Mouse (Mus musculus) bone marrow, adult 2 months (tissue): ENCODE data around the gene Prima1. TPM values are rescaled to one million over a fixed set of nuclear protein-coding genes. Genes with fewer than 3 reads are reported as not detected.

ENCODE experiments used
- H3K27ac ChIP-seq: fragments of 200-500 bp; 2 replicates; pipeline ENCODE4 v1.5.1; 2012; ENCODE audit warnings: low read depth, mild to moderate bottlenecking, control low read depth, inconsistent platforms, low read length; ENCODE audit not compliant: control insufficient read depth, poor library complexity, insufficient read depth
- H3K4me1 ChIP-seq: fragments of 200-500 bp; 2 replicates; pipeline ENCODE4 v1.6.1; 2011; ENCODE audit warnings: low read length; ENCODE audit not compliant: control insufficient read depth, insufficient read depth
- H3K4me3 ChIP-seq: fragments of 200-500 bp; replicated peaks from 2 replicates; pipeline ENCODE3; 2011; ENCODE audit warnings: mild to moderate bottlenecking, low read depth, low read length, control low read depth; ENCODE audit not compliant: control insufficient read depth
- CTCF ChIP-seq: fragments of 200-500 bp; IDR thresholded peaks from 2 replicates; pipeline ENCODE4 v1.5.1; 2011; ENCODE audit warnings: low read length, control low read depth; ENCODE audit not compliant: control insufficient read depth, insufficient read depth
- POLR2A ChIP-seq: fragments of 200-500 bp; IDR thresholded peaks from 2 replicates; pipeline ENCODE4 v1.6.1; 2011; ENCODE audit warnings: low read depth, mild to moderate bottlenecking, control low read depth, low read length, borderline replicate concordance; ENCODE audit not compliant: control insufficient read depth
- WGBS: fragments of 180-500 bp; shearing (Covaris S2); methylation state at CpG from one replicate; pipeline ENCODE4 v1.1.7; 2018; 5-methylcytosine and 5-hydroxymethylcytosine counted together
- polyA plus RNA-seq: library from polyadenylated mRNA; stranded (reverse); fragments of >200 nt; gene quantifications from 2 replicates; pipeline ENCODE4 v1.2.4, GENCODE M21; 2011; ENCODE audit warnings: low replicate concordance; ENCODE audit not compliant: missing spikeins, insufficient read depth, insufficient read length

The Prima1 gene
- polyA plus RNA-seq, 1 experiment: not detected

- Histone ChIP-seq H3K4me1 (no peaks in the 10 kb centered on the region), H3K27ac (no peak overlapping the region), H3K4me3 (no peak overlapping the region)
- no peak for TF ChIP-seq POLR2A
- no peak for TF ChIP-seq CTCF
- WGBS: 85% methylated on average over 2 of the region's 2 CpGs
These were observed 27.2 kb downstream of the Prima1 start for GRCm38 (mm10) chr12:103214797-103215196.

GRCm38 (mm10) chr12:103214270-103214669, 27.7 kb downstream of the Prima1 start:
- no peak overlapping the region for H3K27ac ChIP-seq
- TF ChIP-seq CTCF (no peak), POLR2A (no peak)
- no peaks in the 10 kb centered on the region for H3K4me1 ChIP-seq
- 66% methylated on average over 10 of the region's 10 CpGs for WGBS
- H3K4me3 ChIP-seq: no peak overlapping the region

DNA sequence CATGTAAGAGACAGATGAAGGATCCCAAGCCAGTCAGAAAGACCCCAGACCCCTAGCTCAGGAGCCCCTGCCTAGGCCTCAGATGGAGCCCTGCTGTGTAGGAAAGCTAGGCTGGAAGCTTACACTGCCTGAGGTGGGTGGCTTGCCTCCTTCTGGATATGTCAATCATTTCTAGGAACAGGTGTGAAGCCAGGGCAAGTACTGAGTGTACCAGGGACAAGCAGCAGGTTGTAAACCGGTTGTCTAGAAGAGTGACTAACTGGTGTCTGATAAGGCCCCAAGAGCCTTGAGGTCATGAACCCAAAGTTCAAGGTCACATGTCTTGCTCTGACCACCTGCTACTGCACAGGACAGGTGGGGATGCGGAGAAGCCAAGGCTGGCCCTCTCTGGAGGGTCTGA, 28.4 kb downstream of the Prima1 start:
- no peak overlapping the region for H3K27ac ChIP-seq
- TF ChIP-seq POLR2A (no peak), CTCF (no peak)
- 95% methylated on average over 2 of the region's 2 CpGs for WGBS

DNA sequence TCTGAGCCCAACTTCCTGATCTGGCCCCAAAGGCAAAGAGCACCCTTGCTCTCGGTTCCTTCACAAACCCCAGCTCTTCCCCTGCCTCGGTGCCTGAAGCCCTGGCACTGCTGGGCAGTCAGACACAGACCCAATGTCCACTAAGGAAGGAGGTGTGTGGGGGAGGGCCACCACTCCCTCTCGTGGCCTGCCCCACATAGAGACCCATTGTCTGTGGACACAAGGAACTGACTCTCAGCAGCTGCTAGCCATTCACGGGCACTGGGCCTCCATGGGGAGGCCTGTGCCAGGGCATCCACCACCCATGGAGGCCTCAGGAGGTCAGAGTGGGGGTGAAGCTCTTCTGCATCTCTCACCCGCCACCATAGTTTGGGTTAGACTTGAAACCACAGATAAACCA, 30.9 kb downstream of the Prima1 start:
- 39% methylated on average over 5 of the region's 5 CpGs for WGBS
- Histone ChIP-seq H3K4me1 (no peaks in the 10 kb centered on the region), H3K27ac (no peak overlapping the region), H3K4me3 (no peak overlapping the region)
- TF ChIP-seq CTCF: no peak
- TF ChIP-seq POLR2A: no peak

More for the DNA sequence above, 28.4 kb downstream of the Prima1 start:
- H3K4me1 ChIP-seq: no peaks in the 10 kb centered on the region
- no peak overlapping the region for H3K4me3 ChIP-seq

GRCm38 (mm10) chr12:103209581-103209980, 32.4 kb downstream of the Prima1 start:
- WGBS: 82% methylated on average over 7 of the region's 7 CpGs
- TF ChIP-seq CTCF (no peak), POLR2A (no peak)
- no peak overlapping the region for H3K4me3 ChIP-seq
- H3K4me1 ChIP-seq: no peaks in the 10 kb centered on the region
- H3K27ac ChIP-seq: no peak overlapping the region

- TF ChIP-seq POLR2A: no peak
- WGBS: 67% methylated on average over 7 of the region's 7 CpGs
These were observed 36.4 kb downstream of the Prima1 start for GRCm38 (mm10) chr12:103205561-103205960.

GRCm38 (mm10) chr12:103202592-103203544, 39.1 kb downstream of the Prima1 start:
- no peak for TF ChIP-seq POLR2A
- no peak for TF ChIP-seq CTCF
- Histone ChIP-seq H3K4me1 (no peaks in the 10 kb centered on the region), H3K27ac (no peak overlapping the region), H3K4me3 (no peak overlapping the region)
- WGBS: 35% methylated on average over 11 of the region's 11 CpGs

More at GRCm38 (mm10) chr12:103205561-103205960, 36.4 kb downstream of the Prima1 start:
- H3K4me1 ChIP-seq: no peaks in the 10 kb centered on the region
- no peak overlapping the region for H3K4me3 ChIP-seq
- no peak overlapping the region for H3K27ac ChIP-seq

DNA sequence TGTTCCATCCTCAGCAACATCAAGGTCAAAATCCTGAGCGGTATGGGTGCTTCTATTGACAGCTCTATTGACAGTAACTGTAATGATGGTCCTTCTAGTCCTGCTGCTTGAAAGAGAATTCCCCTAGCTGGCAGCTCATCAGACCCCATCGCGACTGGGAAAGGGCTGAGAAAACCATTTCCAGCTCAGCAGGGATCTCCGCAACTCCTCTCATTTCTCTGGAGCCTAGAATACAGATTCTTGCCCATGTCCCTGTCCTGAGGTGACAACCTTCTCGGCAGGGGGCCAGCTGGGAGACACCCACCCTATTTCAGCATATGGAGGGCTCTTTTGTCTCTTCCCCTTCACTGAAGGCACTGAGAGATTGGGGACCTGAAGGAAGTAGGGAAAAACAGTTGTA, 49.0 kb downstream of the Prima1 start:
- WGBS: 56% methylated on average over 5 of the region's 5 CpGs
- TF ChIP-seq CTCF: no peak
- TF ChIP-seq POLR2A: no peak
- H3K4me3 ChIP-seq: no peak overlapping the region
- no peak overlapping the region for H3K27ac ChIP-seq
- H3K4me1 ChIP-seq: no peaks in the 10 kb centered on the region
